Mouse (Mus musculus): ENCODE measurements around the gene Pced1b. TPM values are rescaled to one million over a fixed set of nuclear protein-coding genes. Genes with fewer than 3 reads are reported as not detected.

Gene Pced1b
- polyA plus RNA-seq, 1 experiment from 2014 or later, result 3.0 TPM

DNA sequence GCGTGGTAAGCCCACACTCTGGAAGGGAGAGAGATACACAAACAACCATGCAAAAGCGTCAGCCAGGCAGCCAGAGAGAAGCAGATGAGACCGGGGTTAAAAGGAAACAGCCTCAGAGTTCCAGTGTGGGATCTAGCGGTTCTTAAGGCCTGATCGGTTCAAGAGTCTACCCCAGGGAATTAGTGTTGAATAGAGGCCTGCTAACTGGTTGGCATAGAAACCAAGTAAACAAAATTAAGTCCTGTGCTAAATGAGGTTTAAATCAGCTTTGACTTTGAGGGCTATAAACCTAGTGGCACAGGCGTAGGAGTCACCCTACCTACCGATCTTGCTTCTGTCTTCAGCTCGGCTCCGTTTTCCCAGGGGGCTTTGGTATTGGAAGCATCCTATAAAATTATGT, 77.4 kb downstream of the Pced1b start:
- H3K4me3 ChIP-seq (replicated peaks), result no peak overlapping the region
- no peak overlapping the region for H3K9ac ChIP-seq
- no peaks in the 10 kb centered on the region for H3K27me3 ChIP-seq (replicated peaks)
- H3K36me3 ChIP-seq, result no peaks in the 10 kb centered on the region
- H3K4me1 ChIP-seq, result no peaks in the 10 kb centered on the region
- H3K4me2 ChIP-seq, result no peak overlapping the region
- no peaks in the 10 kb centered on the region for H3K9me3 ChIP-seq
- no peak for ATAC-seq (ENCODE audit: insufficient read depth, low FRiP score, low read depth)
- 70% methylated on average over 9 of the region's 9 CpGs for WGBS
- no peak overlapping the region for H3K27ac ChIP-seq

DNA sequence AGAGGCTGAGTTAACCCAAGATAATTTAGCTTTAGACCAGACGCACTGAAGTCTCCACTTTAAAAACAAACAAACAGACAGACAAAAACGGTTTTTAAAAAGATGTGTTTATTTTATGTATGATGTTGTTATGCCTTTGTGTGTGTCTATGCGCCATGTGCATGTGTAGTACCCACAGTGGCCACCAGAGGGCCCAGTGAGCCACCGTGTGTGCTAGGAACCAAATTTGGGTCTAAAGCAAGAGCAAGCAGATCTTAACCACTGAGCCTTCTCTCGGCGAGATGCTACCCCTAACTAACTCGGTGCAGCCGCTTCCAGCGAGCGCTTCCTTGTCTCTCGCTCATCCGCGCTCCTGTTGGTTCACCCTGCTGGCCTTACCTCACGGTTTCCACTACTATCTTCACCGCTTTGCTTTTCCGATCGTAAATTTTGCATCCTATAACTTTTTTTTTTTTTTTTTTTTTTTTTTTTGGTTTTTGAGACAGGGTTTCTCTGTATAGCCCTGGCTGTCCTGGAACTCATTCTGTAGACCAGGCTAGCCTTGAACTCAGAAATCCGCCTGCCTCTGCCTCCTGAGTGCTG, 80.7 kb downstream of the Pced1b start:
- Histone ChIP-seq H3K27me3 (replicated peaks) (no peaks in the 10 kb centered on the region), H3K9ac (no peak overlapping the region), H3K9me3 (no peaks in the 10 kb centered on the region), H3K4me2 (no peak overlapping the region), H3K4me1 (no peaks in the 10 kb centered on the region), H3K36me3 (no peaks in the 10 kb centered on the region), H3K27ac (no peak overlapping the region), H3K4me3 (replicated peaks) (no peak overlapping the region)
- 69% methylated on average over 18 of the region's 18 CpGs for WGBS
- ATAC-seq (ENCODE audit: insufficient read depth, low FRiP score, low read depth), result no peak

GRCm38 (mm10) chr15:97332582-97332981, 85.7 kb downstream of the Pced1b start:
- Histone ChIP-seq H3K4me3 (replicated peaks) (no peak overlapping the region), H3K36me3 (no peaks in the 10 kb centered on the region), H3K4me2 (no peak overlapping the region), H3K27me3 (replicated peaks) (no peaks in the 10 kb centered on the region), H3K4me1 (no peaks in the 10 kb centered on the region), H3K9ac (no peak overlapping the region), H3K9me3 (no peaks in the 10 kb centered on the region), H3K27ac (no peak overlapping the region)
- no peak for ATAC-seq (ENCODE audit: insufficient read depth, low FRiP score, low read depth)
- WGBS, result 78% methylated on average over 9 of the region's 9 CpGs

GRCm38 (mm10) chr15:97337636-97338352, 90.9 kb downstream of the Pced1b start:
- H3K4me3 ChIP-seq (replicated peaks), result peak overlapping the region; percentile 9
- peak; percentile 77 for ATAC-seq (ENCODE audit: insufficient read depth, low FRiP score, low read depth)
- H3K9me3 ChIP-seq, result no peaks in the 10 kb centered on the region
- WGBS, result 34% methylated on average over 14 of the region's 14 CpGs
- H3K36me3 ChIP-seq, result no peaks in the 10 kb centered on the region
- no peak overlapping the region for H3K9ac ChIP-seq
- peak overlapping the region; percentile 48 for H3K4me2 ChIP-seq
- peaks cover 4% of the 10 kb centered on the region; the same call in 1 of the 2 replicates for H3K4me1 ChIP-seq
- no peak overlapping the region for H3K27ac ChIP-seq
- H3K27me3 ChIP-seq (replicated peaks), result no peaks in the 10 kb centered on the region

- no peaks in the 10 kb centered on the region for H3K36me3 ChIP-seq
- peak overlapping the region; percentile 48 for H3K4me2 ChIP-seq
- no peak for ATAC-seq (ENCODE audit: insufficient read depth, low FRiP score, low read depth)
- H3K27me3 ChIP-seq (replicated peaks), result no peaks in the 10 kb centered on the region
- H3K4me1 ChIP-seq, result peaks cover 4% of the 10 kb centered on the region; the same call in 1 of the 2 replicates
- 12% methylated on average over 17 of the region's 17 CpGs for WGBS
- H3K9ac ChIP-seq, result no peak overlapping the region
- peak overlapping the region; percentile 9 for H3K4me3 ChIP-seq (replicated peaks)
- no peaks in the 10 kb centered on the region for H3K9me3 ChIP-seq
- H3K27ac ChIP-seq, result no peak overlapping the region
Measured at GRCm38 (mm10) chr15:97338377-97339060, 91.6 kb downstream of the Pced1b start.

DNA sequence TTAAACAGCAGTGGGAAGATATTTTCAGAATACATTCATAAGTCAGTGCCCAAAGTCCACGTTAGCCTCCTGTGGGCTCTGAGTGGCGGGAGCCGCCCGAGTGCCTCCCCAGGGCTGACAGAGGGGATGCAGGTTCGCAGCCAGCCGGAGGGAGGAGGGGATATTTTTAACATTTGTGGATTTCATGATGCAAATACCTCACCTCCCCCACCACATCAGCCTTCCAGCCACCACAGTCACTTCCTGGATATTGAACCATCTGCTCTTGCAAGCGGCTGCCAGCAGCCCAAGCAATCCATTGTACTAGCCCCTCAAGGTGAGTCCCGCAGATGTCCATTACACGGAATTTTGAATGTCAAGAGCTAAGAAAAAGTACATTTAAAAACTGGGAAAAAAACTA, 95.4 kb downstream of the Pced1b start:
- 76% methylated on average over 9 of the region's 9 CpGs for WGBS
- no peaks in the 10 kb centered on the region for H3K9me3 ChIP-seq
- no peaks in the 10 kb centered on the region for H3K27me3 ChIP-seq (replicated peaks)

DNA sequence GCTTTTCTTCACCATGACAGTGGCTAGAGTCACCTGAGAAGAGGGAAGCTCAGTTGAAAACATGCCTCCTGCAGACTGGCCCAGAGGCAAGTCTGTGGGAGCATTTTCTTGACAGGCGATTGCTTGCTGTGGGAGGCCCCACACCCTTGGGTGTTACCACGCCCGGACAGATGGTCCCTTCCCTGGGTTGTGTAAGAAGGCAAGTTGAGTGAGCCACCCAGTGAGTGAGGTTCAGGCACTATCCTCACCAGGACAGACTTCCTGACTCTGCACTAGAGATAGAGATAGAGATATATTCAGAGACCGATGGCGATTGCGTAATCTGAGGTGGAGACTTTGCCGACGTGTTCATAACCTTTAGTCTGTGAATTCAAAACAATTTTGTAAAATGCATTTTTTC, 96.0 kb downstream of the Pced1b start:
- H3K4me2 ChIP-seq, result no peak overlapping the region

More for the DNA sequence above, 95.4 kb downstream of the Pced1b start:
- no peak overlapping the region for H3K4me3 ChIP-seq (replicated peaks)
- H3K4me1 ChIP-seq, result peaks cover 4% of the 10 kb centered on the region; the same call in 1 of the 2 replicates
- H3K27ac ChIP-seq, result no peak overlapping the region
- no peak overlapping the region for H3K9ac ChIP-seq
- no peak for ATAC-seq (ENCODE audit: insufficient read depth, low FRiP score, low read depth)
- H3K36me3 ChIP-seq, result no peaks in the 10 kb centered on the region
- H3K4me2 ChIP-seq, result no peak overlapping the region

DNA sequence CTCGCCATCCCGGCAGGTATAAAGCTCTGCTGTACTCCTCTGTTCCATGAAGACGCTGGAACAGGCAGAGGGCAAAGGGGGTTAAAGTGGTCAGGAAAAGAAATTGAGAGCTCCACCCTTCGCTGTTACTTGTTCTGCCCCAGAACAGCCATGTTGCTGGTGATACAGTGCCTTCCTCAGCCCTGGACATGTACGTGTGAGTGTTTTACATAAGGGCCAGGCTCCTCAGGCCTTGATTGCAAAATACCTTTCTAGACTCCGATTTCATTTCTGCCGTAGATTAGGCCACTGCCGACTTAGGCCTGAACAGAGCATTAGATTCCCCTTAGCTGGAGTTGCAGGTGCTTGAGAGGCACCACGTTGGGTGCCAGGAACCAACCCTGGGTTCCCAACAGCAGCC, 97.0 kb downstream of the Pced1b start:
- no peak overlapping the region for H3K27ac ChIP-seq
- no peak for ATAC-seq (ENCODE audit: insufficient read depth, low FRiP score, low read depth)
- no peaks in the 10 kb centered on the region for H3K27me3 ChIP-seq (replicated peaks)
- H3K4me3 ChIP-seq (replicated peaks), result no peak overlapping the region
- no peaks in the 10 kb centered on the region for H3K9me3 ChIP-seq
- no peak overlapping the region for H3K9ac ChIP-seq
- H3K4me1 ChIP-seq, result no peaks in the 10 kb centered on the region
- no peaks in the 10 kb centered on the region for H3K36me3 ChIP-seq
- no peak overlapping the region for H3K4me2 ChIP-seq
- 90% methylated on average over 9 of the region's 9 CpGs for WGBS

More for the DNA sequence above, 96.0 kb downstream of the Pced1b start:
- ATAC-seq (ENCODE audit: insufficient read depth, low FRiP score, low read depth), result peak; percentile 86
- H3K4me1 ChIP-seq, result peaks cover 2% of the 10 kb centered on the region; the same call in 1 of the 2 replicates
- WGBS, result 77% methylated on average over 8 of the region's 8 CpGs
- H3K27ac ChIP-seq, result no peak overlapping the region
- H3K36me3 ChIP-seq, result no peaks in the 10 kb centered on the region
- H3K27me3 ChIP-seq (replicated peaks), result no peaks in the 10 kb centered on the region
- no peak overlapping the region for H3K4me3 ChIP-seq (replicated peaks)
- H3K9me3 ChIP-seq, result no peaks in the 10 kb centered on the region
- H3K9ac ChIP-seq, result no peak overlapping the region

DNA sequence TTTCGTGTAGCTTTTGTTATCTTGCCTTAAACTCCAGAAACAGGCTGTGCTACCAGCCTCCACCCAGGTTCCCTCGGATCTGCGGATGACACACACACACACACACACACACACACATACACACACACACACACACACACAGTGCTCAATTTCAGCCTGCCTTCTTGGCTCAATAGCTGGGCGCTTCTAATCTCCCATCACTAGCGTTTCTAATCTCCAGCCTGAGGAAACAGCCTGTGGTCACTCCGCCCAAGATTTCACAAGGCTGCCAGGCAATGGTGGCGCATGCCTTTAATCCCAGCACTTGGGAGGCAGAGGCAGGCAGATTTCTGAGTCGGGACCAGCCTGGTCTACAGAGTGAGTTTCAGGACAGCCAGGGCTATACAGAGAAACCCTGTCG, 98.2 kb downstream of the Pced1b start:
- 86% methylated on average over 9 of the region's 9 CpGs for WGBS
- no peak overlapping the region for H3K27ac ChIP-seq

GRCm38 (mm10) chr15:97345917-97346316, 99.0 kb downstream of the Pced1b start:
- H3K27ac ChIP-seq, result no peak overlapping the region
- WGBS, result 82% methylated on average over 6 of the region's 6 CpGs
- no peak overlapping the region for H3K4me3 ChIP-seq (replicated peaks)
- no peaks in the 10 kb centered on the region for H3K36me3 ChIP-seq
- H3K4me2 ChIP-seq, result no peak overlapping the region
- ATAC-seq (ENCODE audit: insufficient read depth, low FRiP score, low read depth), result no peak
- H3K27me3 ChIP-seq (replicated peaks), result no peaks in the 10 kb centered on the region
- no peaks in the 10 kb centered on the region for H3K9me3 ChIP-seq
- H3K4me1 ChIP-seq, result peaks cover 8% of the 10 kb centered on the region; the same call in 1 of the 2 replicates
- no peak overlapping the region for H3K9ac ChIP-seq

More for the DNA sequence above, 98.2 kb downstream of the Pced1b start:
- Histone ChIP-seq H3K4me3 (replicated peaks) (no peak overlapping the region), H3K4me2 (no peak overlapping the region), H3K36me3 (no peaks in the 10 kb centered on the region), H3K27me3 (replicated peaks) (no peaks in the 10 kb centered on the region), H3K9me3 (no peaks in the 10 kb centered on the region), H3K9ac (no peak overlapping the region), H3K4me1 (no peaks in the 10 kb centered on the region)
- no peak for ATAC-seq (ENCODE audit: insufficient read depth, low FRiP score, low read depth)

DNA sequence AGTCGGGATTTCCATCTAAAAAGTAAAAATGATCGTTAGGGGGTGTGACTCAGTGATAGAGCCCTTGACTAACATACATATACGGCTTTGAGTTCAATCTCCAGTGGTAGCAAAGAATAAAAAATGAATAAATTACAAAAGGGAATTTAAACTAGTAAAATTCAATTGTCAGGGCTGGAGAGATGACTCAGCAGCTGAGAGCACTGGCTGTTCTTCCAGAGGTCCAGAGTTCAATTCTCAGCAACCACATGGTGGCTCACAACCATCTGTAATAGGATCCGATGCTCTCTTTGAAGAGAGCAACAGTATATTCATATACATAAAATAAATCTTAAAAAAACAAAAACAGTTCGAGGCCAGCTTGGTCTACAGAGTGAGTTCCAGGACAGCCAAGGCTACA, 99.5 kb downstream of the Pced1b start:
- 82% methylated on average over 5 of the region's 5 CpGs for WGBS
- Histone ChIP-seq H3K9ac (no peak overlapping the region), H3K4me2 (no peak overlapping the region), H3K27me3 (replicated peaks) (no peaks in the 10 kb centered on the region), H3K36me3 (no peaks in the 10 kb centered on the region), H3K9me3 (no peaks in the 10 kb centered on the region), H3K27ac (no peak overlapping the region), H3K4me3 (replicated peaks) (no peak overlapping the region), H3K4me1 (peaks cover 9% of the 10 kb centered on the region; the same call in 1 of the 2 replicates)
- ATAC-seq (ENCODE audit: insufficient read depth, low FRiP score, low read depth), result no peak

GRCm38 (mm10) chr15:97346897-97347296, 100.0 kb downstream of the Pced1b start:
- peaks cover 9% of the 10 kb centered on the region; the same call in 1 of the 2 replicates for H3K4me1 ChIP-seq
- WGBS, result 84% methylated on average over 4 of the region's 4 CpGs
- no peak overlapping the region for H3K4me2 ChIP-seq
- H3K9me3 ChIP-seq, result no peaks in the 10 kb centered on the region
- H3K9ac ChIP-seq, result no peak overlapping the region
- no peak for ATAC-seq (ENCODE audit: insufficient read depth, low FRiP score, low read depth)
- H3K4me3 ChIP-seq (replicated peaks), result no peak overlapping the region
- H3K27me3 ChIP-seq (replicated peaks), result no peaks in the 10 kb centered on the region
- no peaks in the 10 kb centered on the region for H3K36me3 ChIP-seq
- no peak overlapping the region for H3K27ac ChIP-seq
